Mouse (Mus musculus) urinary bladder, postnatal 0 days (tissue): ENCODE data around the gene Pim3. TPM values are rescaled to one million over a fixed set of nuclear protein-coding genes. Genes with fewer than 3 reads are reported as not detected.

ENCODE experiments used
- polyA plus RNA-seq: library from polyadenylated mRNA; unstranded; fragments of >200 nt; fragmentation: Nextera tagmentation; extraction: Ambion mirVana; gene quantifications from 2 replicates; pipeline ENCODE4 v1.2.1, GENCODE M21; 2015

Gene Pim3
- 30.5 and 37.7 TPM in 2 replicates for polyA plus RNA-seq

DNA sequence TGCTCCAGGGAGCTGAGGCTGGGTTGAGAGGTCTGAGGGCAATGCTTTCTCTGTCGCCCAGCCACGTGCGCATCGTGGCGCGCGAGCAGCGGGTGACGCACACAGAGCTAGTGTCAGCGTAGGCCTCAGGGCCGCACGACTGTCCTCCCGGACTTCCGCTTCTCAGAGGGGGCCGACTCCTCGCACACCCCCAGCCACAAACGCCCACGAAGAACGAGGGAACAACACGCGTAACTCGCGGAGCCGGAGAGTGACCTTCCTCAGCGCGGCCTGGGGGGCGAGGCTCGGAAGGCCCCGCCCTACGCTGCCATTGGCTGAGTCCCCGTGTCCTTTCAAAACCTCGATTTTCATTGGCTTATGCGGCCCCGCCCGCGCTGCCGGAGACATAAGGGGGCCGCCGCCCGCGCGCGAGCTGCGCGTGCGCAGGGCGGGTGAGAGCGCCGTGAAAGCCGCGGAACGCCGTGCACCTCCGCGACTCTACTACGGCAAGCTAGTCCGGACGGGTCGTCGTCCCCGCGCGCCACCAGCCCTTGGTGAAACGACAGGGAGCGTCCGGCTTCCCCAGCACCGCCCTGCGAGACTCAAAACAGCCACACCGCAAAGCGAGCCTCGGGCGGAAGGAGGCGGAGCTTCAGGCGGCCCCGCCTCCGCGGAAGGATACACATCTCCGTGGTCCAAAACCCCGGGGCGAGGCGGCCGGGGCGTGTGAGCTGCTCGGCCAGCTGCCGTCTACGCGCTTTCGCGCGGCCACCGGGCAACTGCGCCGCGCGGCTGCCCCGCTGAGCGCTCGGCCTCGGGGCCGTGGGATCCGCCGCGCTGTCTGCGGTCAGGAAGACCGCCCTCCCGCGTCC, at the start of gene Pim3:
Gene Pim3 (plus strand): TSS at position 415 of the 851 bp plus-strand sequence.

DNA sequence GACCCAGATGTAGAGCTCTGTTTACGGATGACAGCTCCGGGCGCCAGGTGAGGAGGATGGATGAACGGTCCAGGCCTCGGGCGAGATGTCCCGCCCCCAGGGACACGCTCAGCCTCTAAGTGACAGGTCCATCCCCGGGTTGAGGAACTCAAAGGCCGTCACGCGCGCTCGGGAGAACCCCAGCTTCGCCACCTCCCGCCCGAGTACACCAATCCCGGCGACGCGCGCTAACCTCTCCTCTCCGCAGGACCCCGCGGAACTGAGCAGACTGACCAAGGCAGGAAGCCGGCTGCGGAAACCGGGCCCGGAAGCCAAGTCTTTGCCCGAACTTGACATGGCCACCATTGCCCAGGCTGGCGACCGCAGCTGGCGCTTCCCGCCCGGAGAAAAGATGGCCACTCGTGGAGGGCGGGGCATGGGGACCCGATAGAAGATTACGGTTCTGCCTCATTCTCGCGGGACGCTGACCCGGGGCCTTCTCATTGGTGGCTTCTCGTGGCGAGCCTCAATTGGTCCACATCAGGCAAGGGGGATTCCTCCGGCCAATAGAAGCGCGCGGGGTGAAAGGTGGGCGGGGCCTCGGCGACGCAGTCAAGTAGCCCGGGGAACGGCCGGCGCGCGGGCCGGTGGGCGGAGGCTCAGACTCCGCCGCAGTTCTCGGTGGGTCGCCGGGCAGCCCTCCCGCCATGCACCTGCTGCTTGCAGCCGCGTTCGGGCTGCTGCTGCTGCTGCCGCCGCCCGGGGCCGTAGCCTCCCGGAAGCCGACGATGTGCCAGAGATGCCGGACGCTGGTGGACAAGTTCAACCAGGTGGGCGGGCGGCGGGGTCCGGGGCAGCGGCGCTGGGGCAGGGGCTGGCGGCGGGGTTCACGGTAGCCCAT, 42.7 kb upstream of the Pim3 start, which contains the start of the genes Alg12 and Creld2:
Gene Alg12 (minus strand): TSS at position 293 of the 880 bp plus-strand sequence.
Gene Creld2 (plus strand): TSS at position 621 of the 880 bp plus-strand sequence.

Other genes starting within 250 kb of the Pim3 start
- gene Brd1, start 128.0 kb upstream of the Pim3 start, polyA plus RNA-seq = 8.4 and 11.6 TPM in 2 replicates
- 3.5 and 4.4 TPM in 2 replicates for gene Zbed4, start 110.5 kb upstream of the Pim3 start, polyA plus RNA-seq
- 8.0 and 8.1 TPM in 2 replicates for gene Alg12, start 42.9 kb upstream of the Pim3 start, polyA plus RNA-seq
- 37.9 and 41.1 TPM in 2 replicates for gene Creld2, start 42.5 kb upstream of the Pim3 start, polyA plus RNA-seq
- not detected in 2 replicates for gene Ttll8, start 92.2 kb downstream of the Pim3 start, polyA plus RNA-seq
- not detected in 2 replicates for gene Mlc1, start 116.8 kb downstream of the Pim3 start, polyA plus RNA-seq
- gene Mov10l1, start 120.7 kb downstream of the Pim3 start, polyA plus RNA-seq = 0.10 TPM in 1 of 2 replicates, not detected in the other
- gene Panx2, start 197.5 kb downstream of the Pim3 start, polyA plus RNA-seq = 0.24 and 0.30 TPM in 2 replicates
- gene Trabd, start 212.9 kb downstream of the Pim3 start, polyA plus RNA-seq = 32.1 and 35.5 TPM in 2 replicates
- gene Selenoo, start 226.9 kb downstream of the Pim3 start, polyA plus RNA-seq = 12.3 and 12.6 TPM in 2 replicates